Mouse (Mus musculus) liver, embryonic 14.5 days (tissue): ENCODE measurements around the gene Emc10.

Experiments used
- CTCF ChIP-seq: IDR thresholded peaks from 2 replicates; pipeline ENCODE4 v1.5.1; 2016; ENCODE audit warnings: antibody characterized with exemption, low read depth, control low read depth
- EP300 ChIP-seq: IDR thresholded peaks from 2 replicates; pipeline ENCODE4 v1.6.1; 2016; ENCODE audit warnings: antibody characterized with exemption, low read depth

DNA sequence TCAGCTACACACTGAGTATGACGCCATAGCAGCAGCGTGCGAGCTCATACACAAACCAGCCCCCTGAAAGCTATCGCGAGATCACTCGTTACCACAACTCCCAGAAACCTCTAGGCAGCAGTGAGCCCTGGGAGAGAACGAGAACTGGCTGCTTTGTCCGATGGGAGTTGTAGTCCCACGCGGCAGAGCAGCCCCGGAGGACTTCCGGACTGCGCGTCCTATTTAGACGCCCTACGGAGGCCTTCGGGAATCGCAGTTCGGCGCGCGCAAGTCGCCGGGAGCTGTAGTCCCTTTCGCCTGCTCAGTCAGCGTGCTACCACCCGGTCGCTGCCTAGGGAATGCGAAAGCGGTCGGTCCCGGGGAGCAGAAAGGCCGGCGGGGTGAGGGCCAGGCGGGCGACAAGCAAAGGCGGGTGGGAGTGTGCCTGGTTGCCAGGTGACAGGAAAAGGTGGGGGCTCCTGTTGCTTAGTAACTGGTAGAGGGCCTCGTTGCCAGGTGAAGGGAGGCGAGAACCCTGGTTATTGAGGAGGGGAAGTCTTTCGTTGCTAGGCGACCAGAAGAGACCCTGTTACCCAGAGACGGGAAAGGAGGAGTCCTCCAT, 28.4 kb downstream of the Emc10 start, which contains the start of gene Josd2:
- TF ChIP-seq EP300 = peak; percentile 64
- no peak for TF ChIP-seq CTCF
